Mouse (Mus musculus): ENCODE data around the gene Sfpq. TPM values are rescaled to one million over a fixed set of nuclear protein-coding genes. Genes with fewer than 3 reads are reported as not detected.
"Not testable (repeated sequence)": the region's sequence is repeated elsewhere in the genome, so short reads cannot be mapped to it uniquely, and the experiment has no call there.

Gene Sfpq
- 129 and 137 TPM in 2 replicates for polyA plus RNA-seq (2014; fragmentation: Nextera tagmentation; extraction: Ambion mirVana)

- TF ChIP-seq CTCF (IDR thresholded peaks at IDR 0.05; ENCODE audit: low read depth) = no peak
- peak within 1 kb of the TSS; percentile 100 for H3K9ac ChIP-seq
- peak within 1 kb of the TSS; percentile 99 for H3K27ac ChIP-seq (ENCODE audit: low read depth)
- H3K9me3 ChIP-seq (ENCODE audit: low read depth, low read length) = no peaks in the 10 kb centered on the region
- H3K36me3 ChIP-seq (ENCODE audit: insufficient read depth) = peaks cover 45% of the 10 kb centered on the region
- DNase-seq (peak; percentile 100), ATAC-seq (ENCODE audit: insufficient read depth) (peak; percentile 97)
- peak within 1 kb of the TSS; percentile 100 for H3K4me3 ChIP-seq (ENCODE audit: low read depth, low read length)
- no peaks in the 10 kb centered on the region for H3K27me3 ChIP-seq (ENCODE audit: insufficient read depth, low read length)
- under 1% methylated on average over 83 of the region's 87 CpGs for WGBS
- peak within 1 kb of the TSS; percentile 96 for H3K4me2 ChIP-seq
- H3K4me1 ChIP-seq (ENCODE audit: insufficient read depth) = peaks cover 8% of the 10 kb centered on the region; the same call in 1 of the 2 replicates
These were observed at the start of gene Sfpq for GRCm38 (mm10) chr4:127021151-127021945. Sfpq (plus strand) TSS chr4:127021324.

GRCm38 (mm10) chr4:126977467-126977866 is 43.7 kb upstream of the Sfpq start:
- no peak overlapping the region for H3K9ac ChIP-seq
- no peaks in the 10 kb centered on the region for H3K9me3 ChIP-seq (ENCODE audit: low read depth, low read length)
- H3K4me1 ChIP-seq (ENCODE audit: insufficient read depth) = no peaks in the 10 kb centered on the region
- ATAC-seq (ENCODE audit: insufficient read depth) (no peak), DNase-seq (peak; percentile 52)
- H3K36me3 ChIP-seq (ENCODE audit: insufficient read depth) = no peaks in the 10 kb centered on the region
- no peak overlapping the region for H3K4me3 ChIP-seq (ENCODE audit: low read depth, low read length)
- no peaks in the 10 kb centered on the region for H3K27me3 ChIP-seq (ENCODE audit: insufficient read depth, low read length)
- H3K4me2 ChIP-seq = no peak overlapping the region
- H3K27ac ChIP-seq (ENCODE audit: low read depth) = no peak overlapping the region
- TF ChIP-seq CTCF (IDR thresholded peaks at IDR 0.05; ENCODE audit: low read depth) = peak; percentile 43

- no peak overlapping the region for H3K9ac ChIP-seq
- ATAC-seq (ENCODE audit: insufficient read depth) (no peak), DNase-seq (peak; percentile 36)
- H3K4me2 ChIP-seq = no peak overlapping the region
- H3K4me1 ChIP-seq (ENCODE audit: insufficient read depth) = no peaks in the 10 kb centered on the region
- no peak overlapping the region for H3K27ac ChIP-seq (ENCODE audit: low read depth)
- 0 out of 2 replicates have a peak, but pooled peaks have one; percentile 1 for TF ChIP-seq CTCF (IDR thresholded peaks at IDR 0.05; ENCODE audit: low read depth)
- WGBS = 71% methylated on average over 3 of the region's 3 CpGs
- H3K9me3 ChIP-seq (ENCODE audit: low read depth, low read length) = no peaks in the 10 kb centered on the region
- no peaks in the 10 kb centered on the region for H3K27me3 ChIP-seq (ENCODE audit: insufficient read depth, low read length)
- H3K36me3 ChIP-seq (ENCODE audit: insufficient read depth) = no peaks in the 10 kb centered on the region
- H3K4me3 ChIP-seq (ENCODE audit: low read depth, low read length) = no peak overlapping the region
These were observed 42.4 kb upstream of the Sfpq start for GRCm38 (mm10) chr4:126978706-126979105.

- 47% methylated on average over 3 of the region's 3 CpGs for WGBS
- no peaks in the 10 kb centered on the region for H3K9me3 ChIP-seq (ENCODE audit: low read depth, low read length)
These were observed 37.8 kb upstream of the Sfpq start for GRCm38 (mm10) chr4:126983321-126983720.

GRCm38 (mm10) chr4:126983736-126984525 is 37.2 kb upstream of the Sfpq start:
- not testable (repeated sequence) for H3K4me3 ChIP-seq (ENCODE audit: low read depth, low read length); H3K4me2 ChIP-seq; H3K36me3 ChIP-seq (ENCODE audit: insufficient read depth); H3K9me3 ChIP-seq (ENCODE audit: low read depth, low read length); ATAC-seq (ENCODE audit: insufficient read depth); H3K4me1 ChIP-seq (ENCODE audit: insufficient read depth); H3K27ac ChIP-seq (ENCODE audit: low read depth); H3K9ac ChIP-seq; DNase-seq; H3K27me3 ChIP-seq (ENCODE audit: insufficient read depth, low read length)
- WGBS = 78% methylated on average over 11 of the region's 13 CpGs

More at GRCm38 (mm10) chr4:126983321-126983720, 37.8 kb upstream of the Sfpq start:
- Histone ChIP-seq H3K4me2 (no peak overlapping the region), H3K9ac (no peak overlapping the region), H3K36me3 (ENCODE audit: insufficient read depth) (no peaks in the 10 kb centered on the region), H3K4me3 (ENCODE audit: low read depth, low read length) (no peak overlapping the region), H3K27ac (ENCODE audit: low read depth) (no peak overlapping the region), H3K4me1 (ENCODE audit: insufficient read depth) (no peaks in the 10 kb centered on the region), H3K27me3 (ENCODE audit: insufficient read depth, low read length) (no peaks in the 10 kb centered on the region)
- no peak for TF ChIP-seq CTCF (IDR thresholded peaks at IDR 0.05; ENCODE audit: low read depth)
- ATAC-seq (ENCODE audit: insufficient read depth) = no peak
- no peak for DNase-seq

GRCm38 (mm10) chr4:126986768-126987167 is 34.4 kb upstream of the Sfpq start:
- no peak overlapping the region for H3K9ac ChIP-seq
- DNase-seq = no peak
- H3K9me3 ChIP-seq (ENCODE audit: low read depth, low read length) = no peaks in the 10 kb centered on the region
- ATAC-seq (ENCODE audit: insufficient read depth) = no peak
- no peak for TF ChIP-seq CTCF (IDR thresholded peaks at IDR 0.05; ENCODE audit: low read depth)
- H3K4me1 ChIP-seq (ENCODE audit: insufficient read depth) = no peaks in the 10 kb centered on the region
- no peaks in the 10 kb centered on the region for H3K27me3 ChIP-seq (ENCODE audit: insufficient read depth, low read length)
- no peaks in the 10 kb centered on the region for H3K36me3 ChIP-seq (ENCODE audit: insufficient read depth)
- WGBS = 83% methylated on average over 5 of the region's 5 CpGs
- H3K27ac ChIP-seq (ENCODE audit: low read depth) = no peak overlapping the region
- H3K4me3 ChIP-seq (ENCODE audit: low read depth, low read length) = no peak overlapping the region
- H3K4me2 ChIP-seq = no peak overlapping the region

GRCm38 (mm10) chr4:126988503-126988902 is 32.6 kb upstream of the Sfpq start:
- no peak overlapping the region for H3K27ac ChIP-seq (ENCODE audit: low read depth)
- DNase-seq (no peak), ATAC-seq (ENCODE audit: insufficient read depth) (no peak)
- H3K9ac ChIP-seq = no peak overlapping the region
- no peak for TF ChIP-seq CTCF (IDR thresholded peaks at IDR 0.05; ENCODE audit: low read depth)
- H3K36me3 ChIP-seq (ENCODE audit: insufficient read depth) = no peaks in the 10 kb centered on the region
- H3K9me3 ChIP-seq (ENCODE audit: low read depth, low read length) = no peaks in the 10 kb centered on the region
- no peaks in the 10 kb centered on the region for H3K4me1 ChIP-seq (ENCODE audit: insufficient read depth)
- no peak overlapping the region for H3K4me3 ChIP-seq (ENCODE audit: low read depth, low read length)
- H3K4me2 ChIP-seq = no peak overlapping the region
- H3K27me3 ChIP-seq (ENCODE audit: insufficient read depth, low read length) = no peaks in the 10 kb centered on the region
- 72% methylated on average over 4 of the region's 4 CpGs for WGBS
